Mouse (Mus musculus): Measurements from ENCODE around the gene Bhlhe40. TPM values are rescaled to one million over a fixed set of nuclear protein-coding genes. Genes with fewer than 3 reads are reported as not detected.

Bhlhe40 gene
- polyA plus RNA-seq (2015; fragmentation: Nextera tagmentation; extraction: Ambion mirVana): 3.3 and 5.1 TPM in 2 replicates

DNA sequence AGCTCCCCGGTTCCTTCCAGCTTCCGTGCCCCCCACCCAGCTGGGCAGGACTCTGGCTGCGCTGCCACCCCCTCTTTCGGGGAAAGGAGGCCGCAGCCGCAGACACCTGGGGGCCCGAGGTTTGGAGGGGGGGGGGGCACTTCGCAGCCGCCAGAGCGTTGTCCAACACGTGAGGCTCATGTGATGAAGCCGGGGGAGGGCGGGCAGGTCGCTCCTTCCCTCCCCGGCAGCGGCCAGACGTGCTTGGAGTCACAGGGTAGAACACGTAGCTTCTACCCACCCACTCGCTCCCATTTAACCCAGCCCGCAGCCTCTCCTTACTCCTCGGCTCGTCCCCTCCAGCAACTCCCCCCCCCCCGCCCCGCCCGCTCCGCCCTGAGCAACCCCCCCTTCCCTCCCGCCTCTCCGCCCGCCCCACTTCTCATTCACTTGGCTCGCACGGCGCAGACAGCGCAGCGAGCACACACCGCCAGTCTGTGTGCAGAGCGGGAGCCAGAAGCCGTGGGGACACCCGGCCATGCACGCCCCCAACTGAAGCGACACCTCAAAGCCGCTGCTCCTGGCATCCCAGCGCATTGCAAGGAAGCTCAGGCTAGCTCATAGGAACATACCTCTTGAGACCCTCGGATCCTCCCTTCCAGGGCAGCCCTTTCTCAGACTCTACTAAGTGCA, at the start of gene Bhlhe40:
Bhlhe40 (plus strand) TSS at position 424 of the 672 bp plus-strand sequence.
- peak within 1 kb of the TSS; percentile 57 for H3K4me3 ChIP-seq (replicated peaks)
- WGBS (ENCODE audit: insufficient replicate concordance): under 1% methylated on average over 32 of the region's 43 CpGs
- no peaks in the 10 kb centered on the region for H3K9me3 ChIP-seq (replicated peaks)
- peaks cover 9% of the 10 kb centered on the region for H3K36me3 ChIP-seq
- peaks cover 58% of the 10 kb centered on the region for H3K27me3 ChIP-seq
- peaks cover 16% of the 10 kb centered on the region; the same call in 1 of the 2 replicates for H3K4me1 ChIP-seq (replicated peaks)
- peak within 1 kb of the TSS; percentile 64 for H3K9ac ChIP-seq
- H3K27ac ChIP-seq: peak within 1 kb of the TSS; percentile 80
- ATAC-seq (ENCODE audit: low read depth): peak; percentile 72
- DNase-seq: peak; percentile 32
- peak within 1 kb of the TSS; percentile 66 for H3K4me2 ChIP-seq

DNA sequence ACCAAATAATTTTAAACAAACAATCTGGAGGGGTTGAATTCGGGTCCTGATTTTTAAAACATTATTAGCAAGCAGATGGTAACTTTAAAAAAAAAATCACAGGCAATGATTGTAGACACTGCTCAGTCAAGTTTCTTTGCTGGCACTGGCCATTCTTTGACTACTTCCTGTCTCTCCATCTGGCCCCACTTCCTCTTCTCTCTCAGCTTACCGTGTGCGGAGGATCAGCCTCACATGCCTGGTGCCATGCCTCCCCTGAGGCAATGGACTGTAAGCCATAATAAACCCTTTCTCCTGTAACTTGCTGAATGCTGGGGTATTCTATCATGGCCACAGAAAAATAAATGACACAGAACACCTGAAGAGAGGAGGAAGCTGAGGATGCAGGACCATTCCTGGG, 48.8 kb upstream of the Bhlhe40 start:
- Histone ChIP-seq H3K4me2 (no peak overlapping the region), H3K9ac (no peak overlapping the region), H3K9me3 (replicated peaks) (no peaks in the 10 kb centered on the region), H3K27me3 (no peaks in the 10 kb centered on the region), H3K4me3 (replicated peaks) (no peak overlapping the region), H3K27ac (no peak overlapping the region), H3K36me3 (no peaks in the 10 kb centered on the region), H3K4me1 (replicated peaks) (0 out of 2 replicates have a peak, but pooled peaks cover 2% of the 10 kb centered on the region)
- WGBS (ENCODE audit: insufficient replicate concordance): 28% methylated on average over 3 of the region's 3 CpGs
- DNase-seq: no peak
- ATAC-seq (ENCODE audit: low read depth): no peak

DNA sequence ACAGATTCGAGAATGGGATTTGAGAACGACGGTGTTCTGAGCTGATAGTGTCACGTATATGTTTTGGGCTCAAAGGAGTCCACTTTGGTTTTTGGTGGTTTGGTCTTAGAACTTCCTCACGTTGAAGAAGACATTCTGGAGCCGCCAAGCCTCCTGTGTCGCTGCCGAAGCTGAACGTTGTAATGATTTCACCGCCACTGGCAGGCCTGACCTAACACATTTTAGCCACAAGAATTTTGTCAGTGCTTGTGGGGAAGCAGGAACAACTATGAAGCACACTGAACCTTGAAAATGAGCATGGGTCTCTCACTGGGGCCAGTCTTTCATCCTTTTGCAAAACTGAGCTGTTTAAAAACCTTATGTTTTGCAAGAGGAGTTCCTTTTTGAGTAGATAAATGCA, 42.4 kb upstream of the Bhlhe40 start:
- no peak overlapping the region; the same call in 1 of the 2 replicates for H3K27ac ChIP-seq
- no peak for DNase-seq
- no peaks in the 10 kb centered on the region for H3K36me3 ChIP-seq
- H3K9me3 ChIP-seq (replicated peaks): no peaks in the 10 kb centered on the region
- H3K4me3 ChIP-seq (replicated peaks): no peak overlapping the region
- WGBS (ENCODE audit: insufficient replicate concordance): 62% methylated on average over 10 of the region's 10 CpGs
- no peak overlapping the region for H3K9ac ChIP-seq
- no peaks in the 10 kb centered on the region for H3K4me1 ChIP-seq (replicated peaks)
- H3K4me2 ChIP-seq: no peak overlapping the region
- H3K27me3 ChIP-seq: no peaks in the 10 kb centered on the region
- ATAC-seq (ENCODE audit: low read depth): no peak

DNA sequence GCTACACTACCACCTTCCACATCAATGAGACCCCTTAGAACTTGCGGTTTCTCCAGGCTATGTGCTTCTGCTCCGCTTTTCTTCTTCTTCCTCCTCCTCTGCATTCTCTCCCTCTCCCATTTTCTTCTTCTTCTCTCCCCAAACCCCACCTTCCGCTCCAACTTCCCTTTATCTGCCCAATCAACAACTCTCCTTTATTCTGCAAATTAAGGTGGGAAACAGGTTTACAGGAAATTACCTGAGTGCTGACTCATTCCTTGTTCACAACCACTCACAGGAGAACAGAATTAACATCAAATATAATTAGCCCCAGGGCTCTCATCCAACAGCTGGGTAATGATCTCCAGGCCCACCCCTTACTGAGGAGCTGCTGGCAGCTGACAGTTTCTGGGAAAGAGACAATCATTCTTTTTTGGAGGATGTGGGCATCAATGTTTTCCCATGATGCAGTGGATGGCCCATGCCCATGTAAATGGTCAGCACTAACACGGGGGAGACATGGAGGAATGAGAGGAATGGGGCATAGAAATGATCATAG, 37.3 kb upstream of the Bhlhe40 start:
- no peaks in the 10 kb centered on the region for H3K4me1 ChIP-seq (replicated peaks)
- H3K9me3 ChIP-seq (replicated peaks): no peaks in the 10 kb centered on the region
- no peak overlapping the region for H3K4me3 ChIP-seq (replicated peaks)
- H3K9ac ChIP-seq: no peak overlapping the region
- no peak for ATAC-seq (ENCODE audit: low read depth)
- H3K4me2 ChIP-seq: no peak overlapping the region
- H3K36me3 ChIP-seq: no peaks in the 10 kb centered on the region
- WGBS (ENCODE audit: insufficient replicate concordance): 69% methylated on average over 4 of the region's 4 CpGs
- DNase-seq: no peak
- H3K27ac ChIP-seq: no peak overlapping the region
- no peaks in the 10 kb centered on the region for H3K27me3 ChIP-seq

DNA sequence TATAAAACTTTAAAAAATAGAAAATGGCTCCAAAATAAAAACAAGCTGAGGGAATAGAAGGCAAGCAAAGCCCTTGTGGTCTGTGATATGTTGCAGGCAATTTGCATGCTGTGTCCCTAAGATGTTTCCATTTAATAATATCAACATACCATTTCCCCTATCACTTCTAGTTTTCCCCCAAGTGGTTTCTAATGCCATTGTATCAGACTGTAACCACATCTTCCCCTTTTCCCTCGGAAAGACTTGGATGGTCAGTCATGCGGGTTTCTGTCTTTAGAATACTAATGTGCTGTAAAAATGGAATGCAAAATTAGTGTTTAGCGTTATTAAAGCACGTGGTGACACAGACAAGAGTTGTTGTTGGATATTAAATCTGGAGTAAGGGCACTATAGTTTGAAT, 35.5 kb upstream of the Bhlhe40 start:
- WGBS (ENCODE audit: insufficient replicate concordance): 46% methylated on average over 4 of the region's 4 CpGs
- Histone ChIP-seq H3K27ac (no peak overlapping the region), H3K9ac (no peak overlapping the region), H3K4me1 (replicated peaks) (no peaks in the 10 kb centered on the region), H3K9me3 (replicated peaks) (no peaks in the 10 kb centered on the region), H3K4me3 (replicated peaks) (no peak overlapping the region), H3K36me3 (no peaks in the 10 kb centered on the region), H3K27me3 (no peaks in the 10 kb centered on the region), H3K4me2 (no peak overlapping the region)
- no peak for DNase-seq
- ATAC-seq (ENCODE audit: low read depth): no peak

DNA sequence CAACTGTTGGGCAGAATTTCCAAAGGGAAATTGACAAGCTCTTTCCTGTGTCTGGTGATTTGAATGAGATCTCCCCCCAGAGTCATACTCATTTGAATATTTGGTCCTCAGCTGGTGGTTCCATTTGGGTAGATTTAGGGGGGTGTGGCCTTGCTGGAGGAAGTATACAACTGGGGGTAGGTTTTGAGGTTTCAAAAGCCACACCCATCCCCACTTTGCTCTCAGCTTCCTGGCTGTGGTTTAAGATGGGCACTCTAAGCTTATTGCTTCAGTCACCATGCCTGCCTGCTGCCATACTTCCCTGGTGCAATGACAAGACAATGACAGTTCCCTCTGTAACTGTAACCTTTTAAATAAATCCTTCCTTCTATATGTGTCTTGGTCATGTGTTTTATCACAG, 29.7 kb upstream of the Bhlhe40 start:
- Histone ChIP-seq H3K4me1 (replicated peaks) (no peaks in the 10 kb centered on the region), H3K9ac (no peak overlapping the region), H3K27me3 (no peaks in the 10 kb centered on the region), H3K9me3 (replicated peaks) (no peaks in the 10 kb centered on the region), H3K4me3 (replicated peaks) (no peak overlapping the region), H3K4me2 (no peak overlapping the region), H3K27ac (no peak overlapping the region), H3K36me3 (no peaks in the 10 kb centered on the region)
- ATAC-seq (ENCODE audit: low read depth) (no peak), DNase-seq (peak; percentile 4)

DNA sequence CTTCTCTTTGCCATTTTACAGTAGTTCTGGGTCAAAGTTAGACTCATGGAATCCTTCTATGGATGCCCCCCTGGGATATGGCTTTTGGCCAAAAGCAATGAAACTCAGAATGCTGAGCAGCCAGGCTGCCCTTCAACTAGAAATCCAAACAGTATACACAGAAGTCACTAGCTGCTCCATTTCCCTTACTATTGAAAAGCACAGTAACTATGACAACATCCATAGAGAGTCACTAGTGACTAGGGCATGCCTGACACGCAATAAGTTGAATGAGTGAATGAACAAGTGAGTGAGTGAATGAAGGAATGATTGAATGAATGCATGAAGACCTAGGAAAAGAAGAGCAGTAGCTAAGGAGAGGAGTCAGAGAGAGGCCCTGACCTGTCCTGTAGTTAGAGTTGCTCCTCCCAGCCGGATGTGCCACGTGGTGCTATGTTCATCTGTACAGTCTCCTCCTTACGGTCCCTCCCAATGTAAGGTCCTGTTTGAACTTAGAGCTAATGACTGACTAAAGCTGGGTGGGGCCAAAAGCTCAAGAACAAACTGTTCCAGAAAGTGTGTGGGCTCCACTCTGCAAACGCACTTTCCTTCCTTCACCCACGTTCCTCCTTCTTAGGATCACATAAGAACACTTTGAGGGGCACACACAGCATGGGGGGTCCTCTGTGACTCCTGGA, 22.1 kb upstream of the Bhlhe40 start:
- ATAC-seq (ENCODE audit: low read depth): peak; percentile 68
- H3K9me3 ChIP-seq (replicated peaks): no peaks in the 10 kb centered on the region
- H3K9ac ChIP-seq: no peak overlapping the region
- no peak overlapping the region for H3K4me2 ChIP-seq
- H3K27ac ChIP-seq: no peak overlapping the region
- 63% methylated on average over 6 of the region's 6 CpGs for WGBS (ENCODE audit: insufficient replicate concordance)
- no peaks in the 10 kb centered on the region for H3K4me1 ChIP-seq (replicated peaks)
- no peak overlapping the region for H3K4me3 ChIP-seq (replicated peaks)
- H3K36me3 ChIP-seq: no peaks in the 10 kb centered on the region
- no peak for DNase-seq
- no peaks in the 10 kb centered on the region for H3K27me3 ChIP-seq

DNA sequence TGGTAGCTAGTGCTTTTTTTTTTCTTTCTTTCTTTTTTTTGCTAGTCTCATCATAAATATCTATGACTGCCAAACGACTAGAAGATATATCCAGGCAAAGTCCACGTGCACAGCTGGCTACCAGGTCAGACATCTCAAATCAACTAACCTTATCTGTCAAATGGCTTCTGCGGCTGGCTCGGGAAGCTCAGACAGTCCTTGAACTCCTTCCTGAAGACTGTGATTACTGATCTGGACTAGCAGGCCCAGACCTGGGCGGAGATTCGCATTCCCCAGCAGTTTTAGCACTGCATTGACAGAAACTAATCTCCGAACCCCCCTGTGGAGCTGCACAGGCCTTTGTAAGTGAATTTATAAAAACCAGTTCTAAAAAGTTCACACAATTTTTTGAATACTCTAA, 18.4 kb upstream of the Bhlhe40 start:
- Histone ChIP-seq H3K27ac (no peak overlapping the region), H3K9ac (no peak overlapping the region), H3K4me3 (replicated peaks) (no peak overlapping the region), H3K9me3 (replicated peaks) (no peaks in the 10 kb centered on the region), H3K4me2 (no peak overlapping the region), H3K4me1 (replicated peaks) (no peaks in the 10 kb centered on the region), H3K27me3 (no peaks in the 10 kb centered on the region), H3K36me3 (no peaks in the 10 kb centered on the region)
- WGBS (ENCODE audit: insufficient replicate concordance): 55% methylated on average over 7 of the region's 7 CpGs
- ATAC-seq (ENCODE audit: low read depth) (no peak), DNase-seq (no peak)

DNA sequence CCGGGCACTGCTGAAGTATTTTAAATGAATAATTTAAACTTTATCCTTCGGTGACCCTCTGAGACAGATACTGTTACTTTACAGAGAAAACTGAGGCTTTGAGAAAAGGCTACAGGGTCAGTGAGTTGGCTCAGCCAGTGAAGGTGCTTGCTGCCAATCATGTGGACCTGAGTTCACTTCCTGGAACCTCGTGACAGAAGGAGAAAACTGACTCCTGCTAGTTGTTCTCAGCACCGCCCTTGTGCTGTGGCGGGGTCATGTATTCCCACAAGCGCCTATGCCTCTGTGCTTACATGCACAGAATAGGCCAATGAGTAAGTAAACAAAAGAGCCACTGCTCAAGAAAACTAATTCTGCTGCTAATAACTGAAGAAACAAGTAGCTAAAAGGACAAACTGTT, 17.4 kb upstream of the Bhlhe40 start:
- Histone ChIP-seq H3K4me1 (replicated peaks) (no peaks in the 10 kb centered on the region), H3K36me3 (no peaks in the 10 kb centered on the region), H3K27ac (no peak overlapping the region), H3K27me3 (no peaks in the 10 kb centered on the region), H3K9ac (no peak overlapping the region), H3K4me3 (replicated peaks) (no peak overlapping the region), H3K9me3 (replicated peaks) (no peaks in the 10 kb centered on the region), H3K4me2 (no peak overlapping the region)
- ATAC-seq (ENCODE audit: low read depth) (no peak), DNase-seq (no peak)
- 56% methylated on average over 6 of the region's 6 CpGs for WGBS (ENCODE audit: insufficient replicate concordance)

DNA sequence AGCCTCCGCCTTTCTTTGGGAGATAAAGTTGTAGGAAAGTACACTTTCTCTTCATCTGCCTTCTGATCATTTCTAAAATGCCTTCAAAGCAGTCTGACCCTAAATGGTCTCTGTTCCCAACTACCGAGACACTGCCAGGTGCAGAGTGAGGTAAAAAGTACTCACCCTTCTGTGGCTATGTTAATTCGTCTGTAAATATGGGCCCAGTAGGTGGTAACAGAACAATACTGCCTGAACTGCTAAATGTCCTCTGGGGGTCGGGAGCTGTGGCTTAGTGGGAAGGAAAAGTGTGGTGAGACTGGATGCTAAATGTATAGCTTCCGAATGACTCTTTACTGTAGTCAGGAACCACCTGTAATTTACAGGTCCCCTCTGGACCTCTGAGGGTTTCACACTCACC, 16.1 kb upstream of the Bhlhe40 start:
- no peak overlapping the region for H3K9ac ChIP-seq
- H3K9me3 ChIP-seq (replicated peaks): no peaks in the 10 kb centered on the region
- H3K4me2 ChIP-seq: no peak overlapping the region
- no peak for DNase-seq
- 49% methylated on average over 5 of the region's 5 CpGs for WGBS (ENCODE audit: insufficient replicate concordance)
- no peak overlapping the region for H3K4me3 ChIP-seq (replicated peaks)
- no peak overlapping the region for H3K27ac ChIP-seq
- no peak for ATAC-seq (ENCODE audit: low read depth)
- H3K27me3 ChIP-seq: no peaks in the 10 kb centered on the region
- no peaks in the 10 kb centered on the region for H3K36me3 ChIP-seq
- H3K4me1 ChIP-seq (replicated peaks): no peaks in the 10 kb centered on the region

DNA sequence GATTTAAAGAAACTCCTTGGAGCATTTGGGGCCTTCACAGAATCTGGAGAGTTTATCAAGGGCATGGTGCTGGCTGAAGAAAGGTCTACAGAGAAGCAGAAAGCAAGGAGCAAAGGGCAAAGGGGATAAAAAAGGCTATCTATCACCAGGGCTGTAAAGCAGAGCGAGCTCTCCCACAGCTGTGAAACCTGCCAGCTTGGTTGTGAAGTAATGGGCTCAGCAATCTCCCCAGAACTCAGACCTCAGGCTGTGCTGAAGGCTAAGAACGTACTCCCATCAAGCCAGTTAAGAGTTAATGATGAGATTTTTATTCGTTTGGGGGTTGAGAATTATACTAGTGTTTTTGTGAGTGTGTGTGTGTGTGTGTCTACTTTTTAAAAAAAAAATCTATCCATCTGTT, 13.3 kb upstream of the Bhlhe40 start:
- H3K9me3 ChIP-seq (replicated peaks): no peaks in the 10 kb centered on the region
- H3K36me3 ChIP-seq: no peaks in the 10 kb centered on the region
- H3K4me2 ChIP-seq: no peak overlapping the region
- no peak overlapping the region for H3K4me3 ChIP-seq (replicated peaks)
- 34% methylated on average over 3 of the region's 3 CpGs for WGBS (ENCODE audit: insufficient replicate concordance)
- no peaks in the 10 kb centered on the region for H3K4me1 ChIP-seq (replicated peaks)
- no peak for DNase-seq
- no peak overlapping the region for H3K9ac ChIP-seq
- no peak for ATAC-seq (ENCODE audit: low read depth)
- no peaks in the 10 kb centered on the region for H3K27me3 ChIP-seq
- H3K27ac ChIP-seq: no peak overlapping the region

DNA sequence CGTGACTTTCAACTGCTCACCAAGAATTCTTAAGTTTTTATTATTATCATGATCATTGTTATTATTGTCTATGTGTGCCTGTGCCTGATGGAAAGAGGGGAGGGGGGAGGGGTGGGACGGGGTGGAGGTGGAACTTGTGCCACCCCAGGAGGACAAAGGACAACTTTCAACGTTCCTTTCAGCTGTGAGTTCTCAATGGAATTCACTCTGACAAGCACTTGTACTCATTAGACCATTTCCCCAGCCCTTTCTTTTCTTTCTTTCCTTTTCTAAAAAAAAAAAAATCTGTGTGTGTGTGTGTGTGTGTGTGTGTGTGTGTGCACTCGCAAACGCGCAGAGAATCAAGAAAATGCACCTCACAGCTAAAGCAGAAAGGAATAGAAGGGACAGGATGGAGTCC, 12.4 kb upstream of the Bhlhe40 start:
- no peak overlapping the region for H3K4me2 ChIP-seq
- no peak overlapping the region for H3K4me3 ChIP-seq (replicated peaks)
- H3K27ac ChIP-seq: no peak overlapping the region
- no peak overlapping the region for H3K9ac ChIP-seq
- no peaks in the 10 kb centered on the region for H3K36me3 ChIP-seq
- no peaks in the 10 kb centered on the region for H3K9me3 ChIP-seq (replicated peaks)
- no peak for ATAC-seq (ENCODE audit: low read depth)
- no peak for DNase-seq
- H3K27me3 ChIP-seq: no peaks in the 10 kb centered on the region
- 66% methylated on average over 6 of the region's 6 CpGs for WGBS (ENCODE audit: insufficient replicate concordance)
- no peaks in the 10 kb centered on the region for H3K4me1 ChIP-seq (replicated peaks)

Measured in liver, embryonic 13.5 days (tissue).